Mouse (Mus musculus) limb, embryonic 15.5 days (tissue): ENCODE data around the gene Vax1. TPM values are rescaled to one million over a fixed set of nuclear protein-coding genes. Genes with fewer than 3 reads are reported as not detected.

Experiments
- ATAC-seq: fragments of 200-750 bp; cut with Nextera tagmentation; 2 replicates; pipeline ENCODE4 v1.8.0; 2017; ENCODE audit warnings: low read depth, moderate TSS enrichment; ENCODE audit not compliant: insufficient number of reproducible peaks, low FRiP score, low TSS enrichment
- H3K27ac ChIP-seq: fragments of 300-500 bp; sonication (generic); 2 replicates; pipeline ENCODE4 v1.5.1; 2015; ENCODE audit warnings: moderate library complexity, mild to moderate bottlenecking, inconsistent platforms
- H3K27me3 ChIP-seq: fragments of 300-500 bp; sonication (generic); 2 replicates; pipeline ENCODE4 v1.6.1; 2015; ENCODE audit warnings: inconsistent platforms
- H3K36me3 ChIP-seq: fragments of 300-500 bp; sonication (generic); 2 replicates; pipeline ENCODE4 v1.6.1; 2015; ENCODE audit warnings: inconsistent platforms
- H3K4me1 ChIP-seq: fragments of 300-500 bp; sonication (generic); 2 replicates; pipeline ENCODE4 v1.6.1; 2015; ENCODE audit warnings: inconsistent platforms
- H3K4me2 ChIP-seq: fragments of 300-500 bp; sonication (generic); 2 replicates; pipeline ENCODE4 v1.6.1; 2015; ENCODE audit warnings: mild to moderate bottlenecking, inconsistent platforms
- H3K4me3 ChIP-seq: fragments of 300-500 bp; sonication (generic); 2 replicates; pipeline ENCODE4 v1.5.1; 2015; ENCODE audit warnings: mild to moderate bottlenecking, inconsistent platforms
- H3K9ac ChIP-seq: fragments of 300-500 bp; sonication (generic); 2 replicates; pipeline ENCODE4 v1.6.1; 2015; ENCODE audit warnings: inconsistent platforms
- H3K9me3 ChIP-seq: fragments of 300-500 bp; sonication (generic); 2 replicates; pipeline ENCODE4 v1.6.1; 2016; ENCODE audit warnings: inconsistent platforms
- WGBS: fragments of 180-500 bp; shearing (Covaris S2); methylation state at CpG from one replicate; pipeline ENCODE4 v1.1.7; 2015; 5-methylcytosine and 5-hydroxymethylcytosine counted together
- polyA plus RNA-seq: library from polyadenylated mRNA; unstranded; fragments of >200 nt; fragmentation: Nextera tagmentation; extraction: Ambion mirVana; gene quantifications from 2 replicates; pipeline ENCODE4 v1.2.1, GENCODE M21; 2015

Vax1 gene
- polyA plus RNA-seq, 1 experiment from 2014 or later = not detected

GRCm38 (mm10) chr19:59134916-59135315 lies 34.9 kb downstream of the Vax1 start:
- H3K27ac ChIP-seq = no peak overlapping the region

GRCm38 (mm10) chr19:59133202-59133601 lies 36.7 kb downstream of the Vax1 start:
- WGBS = 64% methylated on average over 11 of the region's 11 CpGs
- no peaks in the 10 kb centered on the region for H3K36me3 ChIP-seq
- no peak overlapping the region for H3K9ac ChIP-seq
- H3K4me2 ChIP-seq = no peak overlapping the region
- H3K4me3 ChIP-seq = no peak overlapping the region
- H3K27ac ChIP-seq = no peak overlapping the region
- no peaks in the 10 kb centered on the region for H3K27me3 ChIP-seq
- H3K9me3 ChIP-seq = no peaks in the 10 kb centered on the region
- H3K4me1 ChIP-seq = no peaks in the 10 kb centered on the region
- no peak for ATAC-seq

More at GRCm38 (mm10) chr19:59134916-59135315, 34.9 kb downstream of the Vax1 start:
- 33% methylated on average over 2 of the region's 2 CpGs for WGBS
- no peak for ATAC-seq
- Histone ChIP-seq H3K9ac (no peak overlapping the region), H3K4me1 (no peaks in the 10 kb centered on the region), H3K9me3 (no peaks in the 10 kb centered on the region), H3K36me3 (no peaks in the 10 kb centered on the region), H3K4me3 (no peak overlapping the region), H3K4me2 (no peak overlapping the region), H3K27me3 (no peaks in the 10 kb centered on the region)

GRCm38 (mm10) chr19:59129671-59130070 lies 40.2 kb downstream of the Vax1 start:
- WGBS = 86% methylated on average over 2 of the region's 2 CpGs
- Histone ChIP-seq H3K27ac (no peak overlapping the region), H3K27me3 (no peaks in the 10 kb centered on the region), H3K36me3 (no peaks in the 10 kb centered on the region), H3K9me3 (no peaks in the 10 kb centered on the region), H3K4me3 (no peak overlapping the region), H3K4me1 (no peaks in the 10 kb centered on the region), H3K4me2 (no peak overlapping the region), H3K9ac (no peak overlapping the region)
- ATAC-seq = no peak

- H3K4me1 ChIP-seq = no peaks in the 10 kb centered on the region
- no peak for ATAC-seq
- no peaks in the 10 kb centered on the region for H3K9me3 ChIP-seq
- H3K27me3 ChIP-seq = no peaks in the 10 kb centered on the region
- H3K9ac ChIP-seq = no peak overlapping the region
- no peak overlapping the region for H3K27ac ChIP-seq
- WGBS = 64% methylated on average over 8 of the region's 8 CpGs
- H3K4me3 ChIP-seq = no peak overlapping the region
- H3K4me2 ChIP-seq = no peak overlapping the region
- H3K36me3 ChIP-seq = no peaks in the 10 kb centered on the region
Measured at GRCm38 (mm10) chr19:59128531-59129204, 41.2 kb downstream of the Vax1 start.

- ATAC-seq = no peak
- H3K4me2 ChIP-seq = no peak overlapping the region
- no peaks in the 10 kb centered on the region for H3K27me3 ChIP-seq
- H3K36me3 ChIP-seq = no peaks in the 10 kb centered on the region
- no peak overlapping the region for H3K4me3 ChIP-seq
- H3K9ac ChIP-seq = no peak overlapping the region
- H3K27ac ChIP-seq = no peak overlapping the region
- H3K4me1 ChIP-seq = no peaks in the 10 kb centered on the region
- WGBS = 79% methylated on average over 3 of the region's 3 CpGs
- no peaks in the 10 kb centered on the region for H3K9me3 ChIP-seq
Measured at GRCm38 (mm10) chr19:59127424-59127823, 42.4 kb downstream of the Vax1 start.

Other genes starting within 250 kb of the Vax1 start
- 0.16 and 0.32 TPM in 2 replicates for gene Eno4, start 226.6 kb downstream of the Vax1 start, polyA plus RNA-seq
- gene Hspa12a, start 226.4 kb downstream of the Vax1 start, polyA plus RNA-seq = 3.4 and 3.5 TPM in 2 replicates
- 4.2 and 4.7 TPM in 2 replicates for gene Shtn1, start 94.0 kb downstream of the Vax1 start, polyA plus RNA-seq
- not detected in 2 replicates for gene Kcnk18, start 49.2 kb upstream of the Vax1 start, polyA plus RNA-seq
- 8.5 and 8.7 TPM in 2 replicates for gene Slc18a2, start 90.8 kb upstream of the Vax1 start, polyA plus RNA-seq
- gene Rps12-ps3, start 152.2 kb upstream of the Vax1 start, polyA plus RNA-seq = 10.4 and 17.9 TPM in 2 replicates
- 8.5 and 10.1 TPM in 2 replicates for gene Pdzd8, start 175.7 kb upstream of the Vax1 start, polyA plus RNA-seq